Mouse (Mus musculus) skeletal muscle tissue, adult 2 months (tissue): ENCODE data around the gene Mrpl57.
"Not testable (repeated sequence)": the region's sequence is repeated elsewhere in the genome, so short reads cannot be mapped to it uniquely, and the experiment has no call there.

Source experiments
- DNase-seq: peaks from one replicate; pipeline ENCODE4 v3.0.0-alpha.2; 2012; ENCODE audit warnings: low read depth, low spot score

Gene Mrpl57

GRCm38 (mm10) chr14:57825788-57826751 is at the start of gene Mrpl57, which contains the start of gene Ska3:
Gene Mrpl57 (plus strand): TSS chr14:57826234.
Gene Ska3 (minus strand): TSS chr14:57826185.
- DNase-seq, result peak; percentile 85

- DNase-seq, result no peak
Observed at GRCm38 (mm10) chr14:57787406-57787805, 38.6 kb upstream of the Mrpl57 start.

GRCm38 (mm10) chr14:57789311-57789710 is 36.7 kb upstream of the Mrpl57 start:
- DNase-seq, result no peak

GRCm38 (mm10) chr14:57789759-57790158 is 36.3 kb upstream of the Mrpl57 start:
- DNase-seq, result no peak

- DNase-seq, result no peak
Observed at GRCm38 (mm10) chr14:57791171-57791570, 34.9 kb upstream of the Mrpl57 start.

GRCm38 (mm10) chr14:57797551-57797950 is 28.5 kb upstream of the Mrpl57 start:
- no peak for DNase-seq

GRCm38 (mm10) chr14:57797991-57798931 is 27.8 kb upstream of the Mrpl57 start, which contains the start of gene Sap18:
Gene Sap18 (plus strand): TSS chr14:57798180.
- peak; percentile 100 for DNase-seq

GRCm38 (mm10) chr14:57803731-57804130 is 22.3 kb upstream of the Mrpl57 start:
- DNase-seq, result no peak

GRCm38 (mm10) chr14:57808558-57808957 is 17.5 kb upstream of the Mrpl57 start:
- DNase-seq, result no peak

- no peak for DNase-seq
Observed at GRCm38 (mm10) chr14:57810886-57811285, 15.1 kb upstream of the Mrpl57 start.

- DNase-seq, result no peak
Observed at GRCm38 (mm10) chr14:57811844-57812243, 14.2 kb upstream of the Mrpl57 start.

GRCm38 (mm10) chr14:57820839-57821238 is 5.2 kb upstream of the Mrpl57 start:
- no peak for DNase-seq

GRCm38 (mm10) chr14:57827284-57827683 is 1.2 kb downstream of the Mrpl57 start:
- DNase-seq, result no peak

GRCm38 (mm10) chr14:57833526-57833925 is 7.5 kb downstream of the Mrpl57 start:
- no peak for DNase-seq

- DNase-seq, result no peak
Observed at GRCm38 (mm10) chr14:57835157-57835556, 9.1 kb downstream of the Mrpl57 start.

- DNase-seq, result no peak
Observed at GRCm38 (mm10) chr14:57844535-57844934, 18.5 kb downstream of the Mrpl57 start.

- not testable (repeated sequence) for DNase-seq
Observed at GRCm38 (mm10) chr14:57848061-57848460, 22.0 kb downstream of the Mrpl57 start.

GRCm38 (mm10) chr14:57848646-57849045 is 22.6 kb downstream of the Mrpl57 start:
- no peak for DNase-seq

GRCm38 (mm10) chr14:57850330-57850729 is 24.3 kb downstream of the Mrpl57 start:
- no peak for DNase-seq

- no peak for DNase-seq
Observed at GRCm38 (mm10) chr14:57852961-57853360, 26.9 kb downstream of the Mrpl57 start.

- not testable (repeated sequence) for DNase-seq
Observed at GRCm38 (mm10) chr14:57856037-57856436, 30.0 kb downstream of the Mrpl57 start.

- DNase-seq, result no peak
Observed at GRCm38 (mm10) chr14:57858601-57859000, 32.6 kb downstream of the Mrpl57 start.
